Mouse (Mus musculus): ENCODE measurements around the gene Wdr31. TPM values are rescaled to one million over a fixed set of nuclear protein-coding genes. Genes with fewer than 3 reads are reported as not detected.
"Not testable (repeated sequence)": the region's sequence is repeated elsewhere in the genome, so short reads cannot be mapped to it uniquely, and the experiment has no call there.

The Wdr31 gene
- total and polyA plus RNA-seq, 3 experiments = 3.0 to 5.0 (median 3.8) TPM

- in situ Hi-C loops (cut with MboI; ENCODE audit: low pct_ligation_motif_present, low pct_unique_long_range_greater_than_20kb, low sequenced_read_pairs); dilution Hi-C loops (cut with MboI; ENCODE audit: extremely low pct_ligation_motif_present, extremely low pct_unique_long_range_greater_than_20kb, low sequenced_read_pairs): not testable (repeated sequence)
Observed at GRCm38 (mm10) chr4:62479593-62479936, 8.9 kb upstream of the Wdr31 start.

GRCm38 (mm10) chr4:62477542-62478244 is 7.0 kb upstream of the Wdr31 start:
- H3K4me2 ChIP-seq (ENCODE audit: insufficient read depth, low read depth, poor library complexity, severe bottlenecking) = no peak overlapping the region
- H3K27me3 ChIP-seq (replicated peaks) = no peaks in the 10 kb centered on the region
- H3K79me2 ChIP-seq (replicated peaks; ENCODE audit: control insufficient read depth, extremely low read depth, insufficient read depth, poor library complexity, severe bottlenecking) = no peaks in the 10 kb centered on the region
- H3K36me3 ChIP-seq (replicated peaks in 1 of 2; ENCODE audit: control insufficient read depth in 1 of 2, insufficient read depth in 1 of 2, low read length in 1 of 2) = no peaks in the 10 kb centered on the region
- no peak for DNase-seq (ENCODE audit: extremely low read depth)
- in situ Hi-C loops (cut with MboI; ENCODE audit: low pct_ligation_motif_present, low pct_unique_long_range_greater_than_20kb, low sequenced_read_pairs) (no loop called here), dilution Hi-C loops (cut with MboI; ENCODE audit: extremely low pct_ligation_motif_present, extremely low pct_unique_long_range_greater_than_20kb, low sequenced_read_pairs) (no loop called here)
- no peak overlapping the region for H3K9ac ChIP-seq (ENCODE audit: insufficient read depth, low read depth)
- no peak overlapping the region for H3K27ac ChIP-seq (ENCODE audit: insufficient read depth, low read depth)
- H3K9me3 ChIP-seq (replicated peaks; ENCODE audit: low read length) = no peaks in the 10 kb centered on the region
- TF ChIP-seq USF1 (IDR thresholded peaks at IDR 0.05; ENCODE audit: low read depth, low read length) = no peak
- no peak for TF ChIP-seq MEF2A (IDR thresholded peaks at IDR 0.05; ENCODE audit: borderline replicate concordance, low read depth, low read length)
- TF ChIP-seq MAX (IDR thresholded peaks at IDR 0.05; ENCODE audit: low read length) = no peak
- no peak for TF ChIP-seq MAZ (IDR thresholded peaks at IDR 0.05; ENCODE audit: low read depth, low read length)
- TF ChIP-seq MYC (IDR thresholded peaks at IDR 0.05; ENCODE audit: low read depth, low read length) = no peak
- no peak for TF ChIP-seq EP300 (IDR thresholded peaks at IDR 0.05; ENCODE audit: low read length)
- TF ChIP-seq JUN (IDR thresholded peaks at IDR 0.05; ENCODE audit: insufficient read depth, low read depth, low read length) = no peak
- no peak for TF ChIP-seq ZKSCAN1 (IDR thresholded peaks at IDR 0.05; ENCODE audit: borderline replicate concordance, low read depth, low read length)
- no peak for TF ChIP-seq SIN3A (IDR thresholded peaks at IDR 0.05; ENCODE audit: low read length)
- TF ChIP-seq NRF1 (IDR thresholded peaks at IDR 0.05; ENCODE audit: low read depth, low read length) = no peak
- TF ChIP-seq KAT2A (IDR thresholded peaks at IDR 0.05; ENCODE audit: insufficient replicate concordance, low read length) = no peak
- TF ChIP-seq NELFE (IDR thresholded peaks at IDR 0.05; ENCODE audit: low read depth, low read length) = no peak
- TF ChIP-seq IRF4 (IDR thresholded peaks at IDR 0.05; ENCODE audit: low read depth, low read length) = no peak
- TF ChIP-seq PAX5 (IDR thresholded peaks at IDR 0.05; ENCODE audit: low read length) = no peak
- no peak for TF ChIP-seq E2F4 (IDR thresholded peaks at IDR 0.05; ENCODE audit: insufficient replicate concordance, low read depth, low read length)
- TF ChIP-seq CHD1 (IDR thresholded peaks at IDR 0.05; ENCODE audit: low read depth, low read length) = no peak
- peaks cover 14 to 52% of the 10 kb centered on the region in 2 experiments for H3K4me1 ChIP-seq (ENCODE audit: control insufficient read depth in 1 of 2, insufficient read depth in 2 of 2)
- no peak overlapping the region for H3K4me3 ChIP-seq (replicated peaks in 1 of 3; ENCODE audit: low read depth in 2 of 3, low read length in 2 of 3, poor library complexity in 1 of 3)

More at GRCm38 (mm10) chr4:62479593-62479936, 8.9 kb upstream of the Wdr31 start:
- TF ChIP-seq CTCF (conservative IDR thresholded peaks at IDR 0.05 in 1 of 2, IDR thresholded peaks at IDR 0.05 in 1 of 2; ENCODE audit: low read depth in 2 of 2, low read length in 2 of 2) = peak in 1 of 2 experiments; percentile 40; a peak in 2 of 4 replicates
- DNase-seq (ENCODE audit: extremely low read depth); H3K4me3 ChIP-seq (replicated peaks in 1 of 3; ENCODE audit: low read depth in 2 of 3, low read length in 2 of 3, poor library complexity in 1 of 3); H3K4me2 ChIP-seq (ENCODE audit: insufficient read depth, low read depth, poor library complexity, severe bottlenecking); H3K27ac ChIP-seq (ENCODE audit: insufficient read depth, low read depth); H3K27me3 ChIP-seq (replicated peaks); H3K9me3 ChIP-seq (replicated peaks; ENCODE audit: low read length); H3K36me3 ChIP-seq (replicated peaks in 1 of 2; ENCODE audit: control insufficient read depth in 1 of 2, insufficient read depth in 1 of 2, low read length in 1 of 2); H3K9ac ChIP-seq (ENCODE audit: insufficient read depth, low read depth); H3K79me2 ChIP-seq (replicated peaks; ENCODE audit: control insufficient read depth, extremely low read depth, insufficient read depth, poor library complexity, severe bottlenecking): not testable (repeated sequence)
- H3K4me1 ChIP-seq (ENCODE audit: control insufficient read depth in 1 of 2, insufficient read depth in 2 of 2) = peaks cover 14 to 60% of the 10 kb centered on the region in 2 experiments
